Mouse (Mus musculus) adrenal gland, postnatal 36 days (tissue): Measurements from ENCODE around the gene Poc1a. TPM values are rescaled to one million over a fixed set of nuclear protein-coding genes. Genes with fewer than 3 reads are reported as not detected.

Source experiments
- DNase-seq, 2 experiments: peaks; one replicate each; pipeline ENCODE4 v3.0.0; 2021; ENCODE audit warnings: mixed read lengths in 1 of 2
- total RNA-seq, 2 experiments: library from RNA; stranded (reverse); gene quantifications; 2 replicates each; pipeline ENCODE4 v1.2.3; 2021

Poc1a gene
- total RNA-seq, 2 experiments from 2014 or later = 3.6 to 5.6 TPM

DNA sequence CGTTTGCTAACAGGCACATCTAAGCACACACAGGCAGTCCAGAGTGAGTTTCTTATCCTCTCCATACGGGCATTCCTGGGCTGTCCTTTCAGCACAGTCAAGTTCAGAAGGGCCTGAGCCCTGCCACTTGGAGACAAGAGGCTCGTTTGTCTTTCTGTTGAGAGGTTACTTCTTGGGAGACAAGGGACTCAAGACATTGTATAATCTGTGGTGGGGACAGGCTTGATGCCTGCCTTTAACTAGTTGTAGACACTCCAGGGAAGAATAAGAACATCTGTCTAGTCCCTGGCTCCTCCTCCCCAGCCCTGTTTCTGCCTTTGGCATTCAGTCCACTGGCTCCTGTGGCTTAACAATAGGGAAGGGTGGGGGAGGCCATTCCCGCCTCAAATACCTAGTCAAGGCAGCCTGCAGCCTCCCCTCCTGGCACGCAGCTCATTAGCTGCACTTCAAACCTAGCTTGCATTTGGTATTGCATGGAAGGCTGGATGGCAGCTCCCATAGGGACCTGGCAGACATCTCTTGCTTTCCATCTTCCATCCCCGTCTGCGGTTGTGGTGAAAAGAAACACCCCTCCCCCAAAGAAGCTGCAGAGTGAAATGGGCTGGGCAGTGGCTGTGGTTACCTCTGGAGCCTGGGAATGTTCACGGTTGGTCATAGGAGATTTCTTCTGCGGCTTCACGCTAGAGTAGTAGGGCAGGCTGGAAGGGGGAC, 57.8 kb downstream of the Poc1a start:
- DNase-seq = no peak

DNA sequence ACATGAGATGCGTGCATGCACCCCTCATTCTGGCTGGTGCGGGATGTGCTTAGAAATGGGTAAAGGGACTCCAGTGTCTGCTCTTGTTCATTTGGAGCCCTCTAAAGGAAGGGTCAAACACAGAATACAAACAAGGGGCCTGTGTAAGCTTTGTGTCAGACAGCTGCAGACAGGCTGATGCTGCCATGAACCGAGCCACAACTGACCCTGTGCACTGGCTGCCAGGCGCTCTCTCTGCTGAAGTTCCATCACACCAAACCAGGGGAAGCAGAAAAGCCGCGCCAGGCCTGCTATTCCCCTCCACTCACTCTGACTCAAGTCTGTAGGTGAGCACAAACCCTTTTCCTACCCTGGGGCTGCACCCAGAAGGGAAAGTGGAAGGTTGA, 58.3 kb downstream of the Poc1a start:
- DNase-seq = no peak

DNA sequence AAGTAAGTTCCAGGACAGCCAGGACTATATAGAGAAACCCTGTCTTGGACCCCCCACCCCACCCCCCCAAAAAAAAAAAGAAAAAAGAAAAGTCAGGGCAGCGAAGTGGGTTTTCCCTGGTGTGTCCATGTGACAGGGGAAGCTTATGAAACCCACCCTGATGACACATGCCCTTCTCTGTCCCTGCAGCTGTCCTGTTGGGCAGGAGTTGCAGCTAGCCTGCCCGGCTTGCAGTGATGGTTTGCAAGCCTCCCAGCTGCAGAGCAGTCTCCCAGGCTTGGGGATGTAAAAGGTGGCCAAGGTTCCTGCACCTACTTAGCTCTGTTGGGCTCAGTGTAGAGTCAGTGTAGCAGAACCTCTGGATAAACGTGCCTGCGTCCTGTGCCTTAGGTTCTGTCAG, 58.9 kb downstream of the Poc1a start:
- DNase-seq = no peak

DNA sequence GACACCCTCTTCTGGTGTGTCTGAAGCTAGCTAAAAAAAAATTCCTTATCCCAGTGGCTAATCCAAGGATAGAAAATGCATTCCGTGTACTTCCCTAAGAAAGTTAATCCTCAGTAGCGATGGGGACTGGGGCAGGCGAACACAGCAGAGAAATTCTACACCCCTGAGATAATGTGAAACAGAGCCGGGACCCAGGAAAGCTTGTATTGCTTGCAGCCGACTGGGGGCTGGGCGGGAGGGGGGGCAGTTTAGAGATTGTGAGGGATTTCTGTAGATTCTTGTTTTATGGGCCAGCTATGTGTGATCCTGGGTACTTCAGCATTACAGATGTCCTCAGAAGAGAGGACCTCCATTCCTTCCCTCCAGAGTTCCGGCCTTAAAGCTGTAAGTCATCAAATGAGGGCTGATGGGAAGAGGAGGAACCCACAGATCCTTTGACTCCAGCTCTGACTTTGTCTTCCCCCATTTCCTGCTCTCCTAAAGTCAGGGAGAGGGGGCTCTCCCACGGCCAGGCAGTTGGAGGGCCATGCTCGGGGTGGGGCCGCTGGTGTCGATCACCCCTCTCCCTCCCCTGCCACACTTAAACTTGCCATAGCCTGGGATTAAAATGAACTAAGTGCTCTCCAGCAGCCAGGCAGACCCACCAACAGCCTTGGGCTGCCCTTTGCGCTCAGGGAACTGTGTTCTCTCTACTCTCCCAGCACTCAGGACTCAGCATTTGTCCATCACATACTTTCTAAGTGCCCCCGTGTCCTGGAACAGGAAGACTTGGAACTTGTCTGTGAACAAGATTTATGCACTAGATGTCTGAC, 59.8 kb downstream of the Poc1a start:
- DNase-seq = no peak

DNA sequence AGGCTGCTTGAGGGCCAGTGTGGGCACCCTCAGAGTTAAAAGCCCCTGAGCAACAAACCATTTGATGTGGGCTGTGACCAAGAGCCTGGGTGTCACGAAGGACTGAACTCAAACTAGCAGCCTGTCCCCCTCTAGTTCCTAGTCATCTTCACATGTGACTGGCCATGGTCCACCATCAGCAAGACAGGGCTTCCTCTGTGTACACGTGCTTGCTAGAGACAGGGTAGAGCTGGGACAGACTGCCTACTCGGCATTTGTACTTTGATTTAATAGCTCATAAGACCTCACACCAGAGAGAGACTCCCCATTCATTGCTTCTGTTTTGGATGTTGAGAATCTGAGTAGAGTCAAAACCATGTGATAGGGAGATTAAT, 60.4 kb downstream of the Poc1a start:
- DNase-seq = no peak

DNA sequence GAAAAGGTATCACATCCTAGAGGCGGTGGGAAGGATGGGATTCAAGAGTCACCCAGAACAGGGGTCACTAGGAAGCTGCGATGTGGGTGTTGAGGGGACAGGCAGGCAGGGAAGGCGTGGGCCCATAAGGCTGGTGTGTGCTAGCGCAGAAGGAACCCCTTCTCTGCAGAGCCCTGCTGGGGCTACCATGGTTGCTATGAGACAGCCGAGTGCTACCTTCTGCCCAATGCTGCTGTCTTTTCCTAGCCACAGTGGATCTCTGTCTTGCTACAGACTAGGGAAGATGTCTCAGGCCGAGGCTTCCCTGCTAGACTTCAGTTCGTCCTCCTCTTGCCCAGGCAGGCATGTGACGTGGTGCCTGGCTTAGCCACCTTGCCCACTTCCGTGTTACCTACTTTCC, 61.7 kb downstream of the Poc1a start:
- DNase-seq = no peak

DNA sequence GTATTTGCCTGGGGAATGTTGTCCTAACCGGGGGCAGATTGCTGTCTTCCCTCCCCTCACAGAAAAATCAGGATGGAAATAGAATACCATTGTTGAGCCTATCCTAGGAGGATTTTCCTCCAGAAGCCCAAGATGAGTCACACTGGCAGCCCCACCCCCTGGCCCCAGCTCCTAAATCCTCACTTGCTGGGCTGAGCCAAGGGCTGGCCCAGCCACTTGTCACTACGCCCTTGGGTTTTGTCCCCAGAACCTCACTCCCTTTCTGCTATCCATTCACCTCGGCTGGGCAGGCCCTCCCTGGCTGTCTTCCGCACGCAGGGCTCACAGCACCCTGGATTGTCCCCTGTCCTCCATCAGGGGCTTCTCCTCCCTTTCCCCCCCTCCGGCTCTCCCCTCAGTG, 64.3 kb downstream of the Poc1a start:
- peak; percentile 89 to 93 for DNase-seq

DNA sequence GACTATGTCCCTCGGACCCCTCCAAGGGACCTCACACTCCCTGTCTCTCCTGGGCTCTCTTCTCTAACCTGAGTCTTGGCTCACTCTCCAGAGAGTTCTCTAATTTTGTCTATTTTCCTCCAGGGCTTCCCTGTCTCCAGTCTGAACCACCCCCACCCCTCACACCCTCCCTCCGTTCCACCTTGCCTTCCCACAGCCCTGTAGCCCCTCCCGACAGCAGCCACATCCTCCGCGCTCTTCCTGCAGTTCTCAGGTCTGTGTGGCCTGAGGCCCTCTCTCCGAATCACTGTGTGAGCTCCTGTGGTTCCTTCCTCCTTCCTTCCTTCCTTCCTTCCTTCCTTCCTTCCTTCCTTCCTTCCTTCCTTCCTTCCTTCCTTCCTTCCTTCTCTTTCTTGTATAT, 64.8 kb downstream of the Poc1a start:
- no peak for DNase-seq

DNA sequence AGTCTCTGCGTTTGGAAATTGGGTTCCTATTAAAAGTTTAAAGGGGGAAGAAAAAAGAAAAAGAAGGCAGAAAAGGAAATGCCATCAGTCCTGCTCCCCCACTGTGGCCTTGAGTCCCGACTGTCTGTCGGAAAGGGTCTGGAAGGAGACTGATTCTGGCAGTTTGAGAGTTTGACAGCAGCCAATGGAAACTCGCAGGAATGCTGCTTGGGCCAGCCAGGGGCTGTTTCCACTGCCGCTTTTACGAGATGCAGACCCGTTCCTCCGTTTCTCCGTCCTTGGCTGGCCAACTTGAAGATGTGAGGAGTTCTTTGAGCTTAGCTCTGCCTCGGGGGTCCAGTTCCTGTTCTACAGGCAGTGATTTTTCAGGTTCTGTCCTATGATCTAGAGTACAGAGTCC, 67.4 kb downstream of the Poc1a start:
- DNase-seq = no peak

DNA sequence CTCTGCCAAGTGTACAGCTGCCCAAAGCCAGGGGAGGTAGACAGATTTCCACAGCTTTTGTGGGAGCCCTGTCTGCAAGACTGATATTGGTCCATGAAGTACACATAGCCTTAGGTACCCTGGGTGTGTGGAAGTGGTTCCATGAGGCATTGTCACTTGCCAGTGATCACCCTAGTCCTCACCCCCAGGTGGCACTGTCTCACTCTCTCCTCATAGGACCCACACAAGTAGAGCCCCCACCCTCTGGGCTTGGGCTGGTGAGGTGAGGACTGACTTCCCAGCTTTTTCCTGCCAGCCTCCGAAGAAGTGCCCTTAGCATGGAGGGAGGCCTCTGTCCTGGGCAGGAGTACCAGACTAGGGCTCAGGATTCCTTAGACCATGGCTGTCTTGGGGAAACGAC, 68.2 kb downstream of the Poc1a start:
- DNase-seq = peak; percentile 20 to 63

DNA sequence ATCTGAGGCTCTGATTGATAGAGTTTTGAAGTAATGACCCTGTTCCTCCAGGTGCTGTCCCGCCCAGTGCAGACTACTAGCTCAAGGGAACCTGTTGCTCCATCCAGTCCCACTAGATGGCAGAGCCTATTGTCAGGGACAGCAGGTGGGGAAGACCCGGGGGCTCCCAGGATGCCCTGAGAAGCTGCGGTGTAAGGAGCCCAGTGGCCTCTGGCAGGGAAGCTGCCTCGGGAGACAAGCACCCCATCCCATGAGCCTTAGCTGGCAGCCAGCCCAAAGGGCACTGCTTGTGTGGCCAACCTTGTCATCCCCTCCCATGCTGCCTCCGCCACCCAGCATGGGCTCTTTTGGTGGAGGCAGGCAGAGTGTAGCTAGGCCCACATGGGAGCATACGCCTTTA, 70.3 kb downstream of the Poc1a start:
- no peak for DNase-seq

DNA sequence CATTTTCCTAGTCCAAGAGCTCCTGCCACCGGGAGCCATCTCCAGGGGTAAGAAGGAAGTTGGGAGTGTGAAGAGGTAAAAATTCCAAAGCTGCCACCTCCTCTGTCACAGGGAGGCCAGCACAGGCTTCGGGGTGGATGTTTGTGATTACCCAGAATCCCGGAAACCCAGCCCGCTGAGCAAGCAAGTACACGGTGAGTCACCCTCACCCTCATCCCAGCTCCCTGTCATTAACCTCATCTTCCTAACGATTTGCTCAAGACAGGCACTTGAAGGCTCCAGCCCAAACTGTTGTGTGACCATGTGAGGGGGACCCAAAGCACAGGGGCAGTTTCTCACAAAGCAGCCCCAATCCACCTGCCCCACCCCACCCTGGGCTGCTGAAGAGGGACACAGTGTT, 72.9 kb downstream of the Poc1a start:
- peak; percentile 51 for DNase-seq

DNA sequence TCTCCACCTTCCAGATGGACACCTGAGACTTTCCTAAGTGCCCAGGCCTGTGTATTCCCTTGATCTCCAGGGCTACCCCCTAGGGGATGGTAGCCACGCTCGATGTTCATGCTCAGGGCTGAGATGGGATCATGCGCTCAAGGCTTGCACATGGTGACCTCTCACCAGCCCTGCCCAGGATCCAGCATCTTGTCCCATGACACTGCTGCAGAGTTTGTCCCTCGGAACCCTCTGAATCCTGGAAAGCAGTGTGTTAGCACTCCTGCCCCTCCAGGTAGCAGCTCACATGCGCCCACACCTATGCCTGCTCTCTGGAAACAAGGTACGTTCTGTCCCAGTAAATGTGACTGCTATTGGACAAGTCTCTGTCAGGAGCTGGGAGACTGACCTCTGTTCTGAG, 73.9 kb downstream of the Poc1a start:
- peak in 1 of 2 experiments; percentile 45 for DNase-seq

DNA sequence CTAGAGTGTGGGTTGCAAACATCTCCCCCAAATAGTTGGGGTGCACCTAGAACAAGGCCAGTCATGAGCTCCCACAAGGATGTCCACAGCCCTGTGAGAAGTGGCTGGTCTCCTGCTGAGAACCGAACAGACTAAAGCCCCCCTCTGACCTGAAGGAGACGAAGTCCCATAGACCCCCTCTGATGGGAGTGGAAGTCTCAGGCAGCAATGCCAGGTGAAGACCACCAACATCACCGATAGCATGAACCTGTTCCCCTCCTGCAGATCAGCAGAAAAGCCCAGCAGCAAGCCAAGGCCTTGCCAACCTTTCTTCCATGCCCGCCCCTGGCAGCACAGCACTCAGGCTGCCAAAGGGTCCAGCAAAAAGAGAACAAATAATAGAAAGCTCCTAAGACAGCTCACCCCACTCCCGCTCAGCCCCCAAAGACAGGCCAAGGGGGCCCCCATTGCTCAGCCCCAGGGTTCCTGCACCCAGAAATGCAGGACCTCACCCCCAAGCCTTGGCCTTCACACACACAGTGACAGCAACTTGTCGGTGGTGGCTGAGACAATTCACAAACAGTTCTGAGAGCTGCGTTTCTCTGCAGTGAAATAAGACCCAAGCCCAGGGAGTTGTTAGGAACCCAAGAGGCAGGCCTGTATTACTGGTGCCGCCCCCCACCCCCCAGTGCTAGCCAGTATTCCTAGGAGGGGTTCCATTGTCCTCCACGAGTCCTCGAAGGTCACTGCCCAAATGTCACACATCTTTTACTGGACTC, 74.5 kb downstream of the Poc1a start:
- no peak for DNase-seq

DNA sequence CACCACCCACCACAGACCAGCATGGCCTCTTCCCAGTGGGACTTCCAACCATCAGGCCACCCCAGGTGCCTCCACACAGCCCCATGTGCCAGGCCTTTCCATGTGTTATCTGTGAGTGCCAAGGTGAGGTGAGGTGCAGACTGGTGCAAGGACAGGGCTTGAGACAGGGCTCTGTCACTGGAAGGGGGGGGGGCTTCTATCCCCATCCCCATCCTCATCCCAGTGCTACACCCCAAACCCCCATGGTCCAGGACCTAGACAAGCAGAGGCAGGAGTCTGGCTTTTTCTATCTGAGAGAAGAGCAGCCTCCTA, 75.1 kb downstream of the Poc1a start:
- DNase-seq = no peak

DNA sequence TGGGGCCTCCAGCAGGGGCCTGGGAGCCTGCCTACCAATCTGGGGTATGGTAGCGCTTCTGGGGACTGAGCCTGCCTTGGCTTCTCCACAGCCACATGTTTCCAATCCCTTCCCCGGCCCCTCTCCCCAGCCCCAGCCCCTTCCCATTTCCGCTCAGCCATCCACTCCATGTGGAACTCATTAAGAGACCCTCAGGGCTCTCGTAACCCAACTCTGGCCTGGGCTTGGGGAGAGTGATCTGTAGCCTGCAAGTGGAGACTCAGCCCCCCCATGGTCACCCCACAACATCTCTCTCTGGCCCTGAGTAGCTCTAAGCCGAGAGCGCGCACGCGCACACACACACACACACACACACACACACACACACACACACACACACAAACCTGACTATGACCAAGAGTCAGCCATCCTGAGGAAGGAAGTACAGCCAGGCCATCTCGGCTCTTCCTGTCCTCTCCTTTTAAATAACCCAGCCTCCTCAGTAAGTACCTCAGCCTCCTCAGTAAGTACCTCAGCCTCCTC, 75.5 kb downstream of the Poc1a start:
- peak in 1 of 2 experiments; percentile 38 for DNase-seq

DNA sequence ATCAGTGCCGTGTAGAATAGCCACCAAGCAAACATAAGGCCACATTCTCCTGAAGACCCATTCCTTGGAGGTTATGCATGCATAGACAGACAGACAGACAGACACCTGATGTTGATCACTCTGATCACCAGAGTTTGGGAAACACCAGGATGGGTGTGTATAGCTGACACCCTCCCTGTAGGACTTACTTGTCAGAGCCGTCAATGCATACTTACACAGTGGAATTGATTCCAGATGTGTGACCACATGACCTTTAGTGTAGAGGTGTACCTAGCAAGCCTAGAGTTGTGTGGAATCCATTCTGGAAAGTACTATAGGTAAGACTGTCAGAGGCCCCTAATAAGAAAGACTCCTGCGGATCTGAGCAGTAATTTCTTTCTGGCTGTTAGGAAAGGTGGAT, 76.3 kb downstream of the Poc1a start:
- DNase-seq = no peak

DNA sequence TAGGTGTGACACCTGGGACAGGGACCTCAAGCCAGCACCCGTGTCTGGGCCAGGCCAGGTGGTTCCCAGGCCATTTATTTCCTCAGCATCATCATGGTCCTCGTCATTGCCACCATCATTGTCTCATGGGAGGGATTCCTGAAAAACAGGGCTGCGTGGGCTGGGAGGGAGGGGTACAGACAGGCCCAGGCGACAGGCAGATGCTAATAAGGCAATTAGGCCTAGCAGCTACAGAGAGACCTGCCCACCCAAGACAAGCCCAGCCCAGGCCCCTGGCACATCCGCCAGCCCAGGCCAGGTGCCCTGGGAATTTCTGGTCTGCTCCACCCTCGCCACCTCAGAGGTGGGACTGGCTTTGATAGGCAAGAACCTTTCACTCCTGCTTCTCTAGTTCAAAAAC, 78.4 kb downstream of the Poc1a start:
- DNase-seq = no peak

DNA sequence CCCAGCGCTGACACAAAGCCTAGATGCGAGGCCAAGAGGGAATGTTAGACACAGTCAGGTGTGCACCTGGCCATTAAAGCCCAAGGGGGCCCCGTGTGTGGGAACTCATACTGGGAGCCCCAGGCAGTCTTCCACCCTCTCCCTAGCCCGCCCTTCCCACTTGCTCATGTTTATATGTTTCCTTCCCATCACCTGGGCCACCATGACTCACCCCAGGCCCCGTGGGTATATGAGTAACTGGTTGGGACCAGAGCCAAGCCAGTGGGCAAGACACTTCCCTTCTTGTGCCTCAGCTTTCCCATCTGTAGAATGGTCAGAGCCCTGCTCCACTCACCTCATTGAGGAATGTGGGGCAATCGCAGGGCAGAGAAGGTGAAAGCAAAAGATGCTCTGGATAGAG, 80.3 kb downstream of the Poc1a start:
- DNase-seq = no peak

DNA sequence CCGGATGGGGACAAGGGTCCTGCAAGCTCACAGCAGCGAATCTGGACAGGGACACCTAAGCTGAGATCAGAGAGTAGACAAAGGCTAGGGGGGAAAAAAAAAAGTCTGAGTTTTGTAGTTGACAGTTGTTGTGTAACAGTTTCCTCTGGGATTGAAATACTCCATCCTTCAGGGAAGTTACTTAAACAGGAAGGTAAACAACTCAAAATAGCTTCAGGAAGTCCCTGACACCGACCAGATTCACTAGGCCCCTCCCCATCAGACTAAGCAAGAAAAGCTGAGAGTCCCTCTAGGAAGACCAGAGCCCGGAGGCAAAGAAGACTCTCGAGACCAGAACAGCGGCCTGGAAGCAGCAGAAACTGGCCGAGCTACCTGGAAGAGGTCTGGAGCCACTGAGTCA, 84.5 kb downstream of the Poc1a start:
- DNase-seq = no peak

DNA sequence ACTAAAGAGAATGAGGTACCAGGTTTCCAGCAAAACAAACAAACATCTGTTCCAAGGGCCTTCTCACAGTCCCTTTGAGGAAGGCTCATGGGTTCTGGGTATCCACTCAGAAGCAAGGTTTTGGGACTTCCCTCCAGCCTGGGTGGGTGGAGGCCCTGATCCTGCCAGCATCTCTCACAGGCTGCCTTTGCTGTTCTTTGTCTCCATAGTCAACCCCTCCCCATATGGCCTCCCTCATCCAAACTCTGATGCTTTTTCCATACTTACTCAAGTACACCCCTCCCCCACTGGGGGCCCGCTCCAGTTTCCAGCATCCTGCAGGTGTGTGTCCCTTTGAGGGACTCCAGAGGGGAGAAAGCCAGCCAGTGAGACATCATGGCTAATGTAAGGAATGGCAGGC, 85.3 kb downstream of the Poc1a start:
- DNase-seq = no peak

DNA sequence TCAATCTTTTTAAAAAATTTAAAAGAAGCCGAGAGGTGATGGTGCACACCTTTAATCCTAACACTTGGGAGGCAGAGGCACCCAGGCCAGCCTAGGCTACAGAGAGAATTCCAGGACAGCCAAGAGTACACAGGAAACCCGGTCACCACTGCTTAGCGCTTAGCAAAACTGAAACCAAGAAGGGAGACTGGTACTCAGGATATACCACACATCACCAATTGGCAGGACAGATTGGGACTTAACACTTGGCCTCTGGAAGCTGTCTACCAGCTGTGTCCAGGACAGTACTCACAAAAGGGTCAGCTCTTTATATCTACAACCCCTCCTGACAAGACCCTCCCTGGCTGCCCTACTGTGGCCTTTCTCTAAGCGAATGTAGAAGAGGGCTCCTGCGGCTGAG, 86.1 kb downstream of the Poc1a start:
- DNase-seq = no peak

DNA sequence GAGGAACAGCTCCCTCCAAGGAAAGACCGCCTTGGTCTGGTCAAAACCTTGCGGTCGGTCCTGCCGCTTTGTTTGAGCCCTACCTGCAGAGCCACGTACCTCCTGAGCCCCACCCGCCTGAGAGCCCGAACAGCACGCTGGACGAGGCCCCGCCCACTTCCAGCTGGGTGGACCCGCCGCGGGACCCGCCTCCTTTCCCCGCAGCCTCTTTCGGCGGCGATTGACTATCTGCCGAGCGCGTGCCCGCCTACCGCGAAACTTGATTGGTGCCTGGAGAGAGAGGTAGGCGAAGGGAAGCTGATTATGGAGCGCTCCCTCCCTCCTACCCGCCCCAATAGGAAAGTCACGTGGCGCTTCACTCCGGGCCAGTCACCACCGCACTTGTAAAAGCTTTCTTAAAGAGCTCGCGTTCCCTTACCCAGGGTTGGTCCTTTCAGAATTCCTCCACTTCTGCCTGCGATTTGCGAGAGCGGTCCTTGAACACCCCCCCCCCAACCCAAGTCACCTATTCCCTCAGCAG, 86.8 kb downstream of the Poc1a start:
- DNase-seq = peak; percentile 99
